Mouse (Mus musculus) right cerebral cortex, adult 18-20 months (tissue): ENCODE data around the gene Aes.

ENCODE experiments used
- DNase-seq: peaks from one replicate; pipeline ENCODE4 v3.0.0; 2022; ENCODE audit warnings: mixed read lengths

Gene Aes

GRCm38 (mm10) chr10:81559163-81559626 lies at the start of gene Aes:
Gene Aes (plus strand): TSS chr10:81559488.
- peak; percentile 83 for DNase-seq

- no peak for DNase-seq
These were observed 49.0 kb upstream of the Aes start for GRCm38 (mm10) chr10:81510246-81510810.

- DNase-seq, result no peak
These were observed 45.5 kb upstream of the Aes start for GRCm38 (mm10) chr10:81513798-81514197.

DNA sequence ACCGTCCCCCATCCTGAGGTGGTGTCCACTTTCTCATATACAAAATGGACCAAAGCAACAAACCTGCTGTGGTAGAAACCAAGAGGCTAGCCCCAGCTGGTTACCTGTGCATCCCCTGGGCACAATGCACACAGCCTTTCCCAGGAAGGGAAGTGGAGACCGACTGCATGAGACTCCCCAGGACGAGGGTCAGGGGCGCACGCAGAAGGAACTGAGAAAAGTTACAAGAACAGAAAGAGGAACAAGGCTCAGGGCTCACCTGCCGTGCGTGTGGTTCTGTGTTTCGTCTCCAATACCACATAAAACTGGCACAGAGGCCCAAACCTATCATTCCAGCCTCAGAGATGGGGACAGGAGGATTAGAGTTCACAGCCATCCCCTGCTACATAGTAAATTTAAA lies 42.1 kb upstream of the Aes start:
- DNase-seq, result no peak

DNA sequence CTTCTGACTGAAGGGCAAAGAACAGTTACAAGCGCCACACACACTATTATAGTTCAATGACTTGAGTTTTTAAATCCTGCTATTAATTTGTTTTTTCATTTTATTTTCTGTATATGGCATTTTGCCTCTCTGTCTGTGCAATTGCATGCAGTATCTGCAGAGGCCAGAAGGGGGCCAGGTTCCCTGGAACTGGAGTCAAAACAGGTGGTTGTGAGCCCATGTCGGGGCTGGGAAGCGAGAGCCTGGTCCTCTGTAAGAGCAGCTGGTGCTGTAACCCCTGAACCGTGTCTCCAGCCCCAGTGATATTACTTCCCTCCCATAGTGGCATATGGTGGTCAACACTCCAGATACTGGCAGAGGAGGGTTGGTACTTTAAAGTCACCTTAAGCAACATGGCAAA lies 40.7 kb upstream of the Aes start:
- no peak for DNase-seq

- no peak for DNase-seq
These were observed 39.9 kb upstream of the Aes start for GRCm38 (mm10) chr10:81519227-81519977.

GRCm38 (mm10) chr10:81519978-81520365 lies 39.3 kb upstream of the Aes start:
- DNase-seq, result no peak

DNA sequence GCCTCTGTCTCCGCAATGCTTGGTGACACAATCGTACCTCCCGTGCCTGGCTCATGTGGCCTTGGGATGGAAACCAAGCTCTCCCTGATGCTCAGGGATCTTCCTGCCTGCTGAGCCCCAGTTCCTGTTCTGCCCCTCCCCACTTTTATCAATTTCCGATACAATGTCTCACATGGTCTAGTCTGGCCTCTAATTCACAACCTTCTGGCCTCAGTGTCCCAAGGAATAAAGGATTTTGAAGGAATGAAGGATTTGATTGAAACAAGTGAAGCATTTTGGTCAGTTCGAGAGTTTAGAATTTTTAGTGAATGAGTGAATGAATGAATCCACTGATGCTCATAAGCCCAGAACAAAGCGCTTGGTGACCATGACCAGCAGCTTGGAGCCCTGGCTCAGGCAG lies 36.1 kb upstream of the Aes start:
- no peak for DNase-seq

DNA sequence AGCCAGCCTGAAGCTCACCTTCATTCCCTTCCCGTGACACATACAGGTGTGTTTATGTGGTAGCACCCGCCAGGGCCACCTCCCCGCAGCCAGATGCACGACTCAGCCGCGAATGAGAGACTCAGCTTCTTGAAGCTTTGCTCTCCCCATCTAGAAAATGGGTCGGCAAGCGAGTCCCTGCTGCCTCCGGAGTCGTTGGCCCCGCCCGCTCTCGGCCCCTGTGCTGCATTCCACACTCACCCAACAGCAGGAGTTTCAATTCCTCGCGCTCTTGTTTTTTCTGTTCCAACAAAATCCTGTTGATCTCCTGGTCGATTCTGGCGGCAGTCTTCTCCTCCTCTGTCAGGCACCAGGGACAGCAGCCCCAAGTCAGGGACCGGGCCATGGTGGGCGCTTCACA lies 35.7 kb upstream of the Aes start:
- DNase-seq, result no peak

DNA sequence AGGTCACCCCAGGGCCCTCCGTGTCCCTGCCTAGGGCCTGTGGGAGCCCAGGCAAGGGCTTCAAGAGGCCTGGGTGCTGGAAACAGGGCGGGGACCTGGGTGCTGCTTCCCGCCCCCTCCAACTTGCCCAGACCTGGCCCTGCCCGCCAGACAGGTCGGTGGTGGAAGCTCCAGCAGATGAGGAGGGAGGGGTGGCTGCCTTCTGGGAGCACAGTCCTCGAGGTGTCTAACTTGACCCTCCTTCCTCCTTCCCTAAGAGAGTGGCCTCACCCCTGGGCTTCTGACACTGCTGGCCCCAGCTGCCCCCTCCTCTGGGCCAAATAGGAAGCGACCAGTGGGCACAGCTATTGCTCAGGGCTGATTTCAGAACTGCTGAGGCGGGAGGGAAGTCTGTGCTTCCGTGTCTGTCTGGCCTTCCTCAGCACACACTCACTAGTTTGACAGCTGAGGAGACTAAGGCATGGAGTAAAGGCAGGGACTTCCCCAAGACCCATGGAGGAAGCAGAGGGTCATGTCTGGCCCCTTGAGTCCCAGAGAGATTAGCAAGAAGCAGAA lies 35.2 kb upstream of the Aes start, which contains the start of gene Gna15:
Gene Gna15, minus strand, starts transcription at position 175 of the 555 bp plus-strand sequence.
- no peak for DNase-seq

- DNase-seq, result no peak
These were observed 34.1 kb upstream of the Aes start for GRCm38 (mm10) chr10:81525017-81525694.

GRCm38 (mm10) chr10:81526779-81527178 lies 32.5 kb upstream of the Aes start:
- peak; percentile 49 for DNase-seq

DNA sequence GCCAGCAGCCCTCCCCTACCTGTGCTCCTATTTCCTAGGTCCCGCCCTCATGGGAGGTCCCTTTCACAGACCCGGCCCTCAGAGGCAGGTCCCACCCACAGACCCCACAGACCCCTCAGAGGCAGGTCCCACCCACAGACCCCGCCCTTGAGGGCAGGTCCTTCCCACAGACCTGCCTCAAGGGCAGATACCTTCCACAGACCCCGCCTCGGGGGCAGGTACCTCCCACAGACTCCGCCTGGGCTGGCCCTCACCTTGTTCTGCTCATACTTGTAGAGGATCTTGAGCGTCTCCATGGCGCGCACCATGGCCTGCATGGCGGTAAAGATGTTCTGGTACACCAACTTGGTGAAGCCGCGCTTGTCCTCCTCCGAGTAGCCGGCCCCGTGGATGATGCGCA lies 24.5 kb upstream of the Aes start:
- DNase-seq, result no peak

DNA sequence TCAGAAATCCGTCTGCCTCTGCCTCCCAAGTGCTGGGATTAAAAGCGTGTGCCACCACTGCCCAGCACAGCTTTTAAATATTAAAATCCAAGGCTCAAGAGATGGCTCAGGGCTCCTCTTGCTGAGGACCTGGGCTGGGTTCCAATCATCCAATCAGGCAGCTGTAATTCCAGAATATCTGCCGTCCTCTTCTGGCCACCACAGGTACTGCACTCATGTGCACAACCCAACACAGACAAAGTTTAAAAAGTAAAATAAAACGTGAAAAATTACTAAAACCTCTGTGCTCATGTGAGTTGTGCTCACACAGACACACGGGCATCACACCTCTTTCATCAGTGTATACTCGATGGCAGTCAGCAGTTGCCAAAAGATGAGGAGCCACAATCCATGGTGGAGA lies 22.6 kb upstream of the Aes start:
- DNase-seq, result no peak

DNA sequence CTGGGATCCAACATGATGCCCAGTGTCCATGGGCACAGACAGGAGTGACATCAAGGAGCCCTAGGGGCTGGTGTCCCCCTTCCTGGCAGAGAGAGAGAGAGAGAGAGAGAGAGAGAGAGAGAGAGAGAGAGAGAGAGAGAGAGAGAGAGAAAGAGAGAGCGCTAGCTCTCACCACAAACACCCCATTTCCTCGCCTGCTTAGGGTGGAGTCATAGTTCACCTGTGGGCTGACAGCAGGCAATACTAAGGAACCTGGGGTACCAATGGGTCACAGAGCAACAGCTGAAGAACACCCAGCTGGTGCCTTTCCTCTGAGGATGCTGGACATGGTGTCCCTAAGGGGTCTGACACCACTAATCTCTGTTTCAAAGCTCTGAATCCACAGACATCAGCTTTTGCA lies 21.9 kb upstream of the Aes start:
- DNase-seq, result no peak

DNA sequence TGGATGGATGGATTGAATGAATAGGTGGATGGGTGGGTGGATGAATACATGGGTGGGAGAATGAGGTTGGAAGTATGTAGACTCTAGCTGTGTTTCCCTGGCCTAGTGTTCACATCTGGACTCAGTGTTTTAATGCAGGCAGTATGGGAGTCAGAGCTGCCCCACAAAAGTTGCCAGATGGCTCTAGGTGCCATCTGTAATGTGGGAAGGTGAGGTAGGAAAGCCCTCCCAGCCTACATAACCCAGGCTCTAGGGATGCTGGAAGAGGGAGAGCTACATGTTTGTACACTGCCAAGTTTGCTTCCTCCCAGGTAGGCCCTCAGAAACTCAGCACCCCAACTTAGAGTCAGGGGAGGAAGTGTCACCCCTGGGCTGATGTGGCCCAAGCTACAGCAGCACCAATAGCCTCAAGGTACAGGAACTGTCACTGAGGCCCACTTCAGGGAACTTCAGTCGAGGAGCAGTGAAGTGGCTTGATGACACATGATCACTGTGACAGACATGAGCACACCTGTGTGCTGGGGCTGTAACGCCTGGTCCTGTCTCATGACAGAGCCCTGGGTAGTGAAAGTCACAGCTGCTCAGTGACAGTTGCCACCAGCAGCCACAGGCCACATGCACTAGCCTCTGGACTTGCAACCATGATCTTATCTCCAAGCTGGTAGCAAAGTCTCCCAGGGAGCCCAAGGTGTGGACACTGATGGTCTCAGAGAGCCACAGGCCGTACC lies 20.8 kb upstream of the Aes start:
- DNase-seq, result peak; percentile 54

DNA sequence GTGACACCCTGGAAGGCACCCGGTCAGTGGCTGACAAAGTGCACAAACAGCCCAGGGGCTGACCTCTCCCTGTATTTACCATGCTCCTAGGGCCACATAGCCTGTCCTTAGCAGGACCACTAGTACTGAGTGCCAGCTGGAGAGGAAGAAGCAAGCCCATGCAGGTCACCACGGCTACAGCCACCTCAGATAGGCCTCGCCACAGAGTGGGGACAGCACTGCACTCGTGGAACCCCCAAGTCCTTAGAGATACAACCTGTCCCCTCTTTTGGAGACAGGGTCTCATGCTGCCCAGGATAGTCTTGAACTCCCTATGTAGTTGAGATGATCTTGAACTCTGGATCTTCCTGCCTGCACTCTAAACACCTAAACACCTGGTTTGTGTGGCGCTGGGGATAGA lies 17.9 kb upstream of the Aes start:
- no peak for DNase-seq

- no peak for DNase-seq
These were observed 17.5 kb upstream of the Aes start for GRCm38 (mm10) chr10:81541803-81542202.

- no peak for DNase-seq
These were observed 16.4 kb upstream of the Aes start for GRCm38 (mm10) chr10:81542727-81543460.

DNA sequence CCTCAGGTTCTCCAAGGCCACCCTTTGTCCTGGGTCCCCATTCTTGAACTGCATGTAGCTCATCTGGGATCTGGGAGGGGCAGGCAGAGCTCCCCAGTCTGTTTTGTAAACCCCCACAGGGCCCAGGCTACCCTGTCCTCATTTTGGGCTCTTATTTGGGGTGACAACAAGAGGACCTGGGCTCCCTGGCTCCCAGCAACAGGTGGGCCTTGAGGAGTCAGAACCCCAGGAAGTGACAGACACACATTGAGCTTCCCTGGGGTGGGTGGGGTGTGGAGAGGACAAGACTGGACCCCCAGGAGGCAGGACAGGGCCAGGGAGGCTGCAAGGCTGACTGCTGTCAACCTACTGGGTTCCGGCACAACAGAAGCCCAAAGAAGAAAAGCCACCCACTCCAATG lies 15.7 kb upstream of the Aes start:
- DNase-seq, result no peak

DNA sequence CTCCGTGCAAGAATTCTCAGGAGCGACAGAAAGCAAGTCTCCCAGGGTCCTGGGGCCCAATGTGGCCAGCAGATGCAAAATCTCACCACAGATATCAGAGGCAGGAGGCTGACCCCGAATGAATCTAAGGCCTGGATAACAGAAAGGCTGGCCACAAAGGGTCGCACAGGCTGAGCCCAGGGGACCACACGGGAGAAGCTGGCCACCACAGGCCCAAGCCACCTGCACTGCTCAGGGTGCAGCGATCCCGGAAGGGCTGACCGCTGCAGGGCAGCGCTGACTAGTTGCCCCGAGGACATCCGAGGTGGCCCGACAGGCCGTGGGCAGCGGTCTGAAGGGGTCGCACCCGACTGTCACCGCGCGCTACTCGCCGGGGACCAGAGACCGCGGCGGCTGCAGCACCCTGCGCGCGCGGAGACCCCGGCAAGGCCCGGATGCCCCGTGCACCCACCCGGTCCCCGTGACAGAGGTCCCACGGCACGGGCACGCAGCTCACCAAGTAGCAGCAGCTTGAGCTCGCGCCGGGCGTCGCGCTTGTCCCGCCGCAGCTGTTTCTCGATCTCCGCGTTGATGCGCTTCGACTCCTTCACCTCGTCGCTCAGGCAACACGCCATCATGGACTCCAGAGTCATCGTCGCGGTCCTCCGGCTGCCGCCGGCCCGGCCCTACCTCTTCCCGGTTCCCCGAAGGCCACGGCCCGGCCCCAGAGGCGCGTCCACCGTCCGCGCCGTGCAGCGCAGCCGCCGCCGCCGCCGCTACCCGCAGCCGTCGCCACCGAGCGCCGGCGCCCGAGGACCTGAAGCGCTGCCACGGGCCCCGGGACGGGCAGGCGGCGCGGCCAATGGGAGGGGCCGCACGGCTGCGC lies 14.8 kb upstream of the Aes start:
- DNase-seq, result no peak
